Mouse (Mus musculus): Measurements from ENCODE around the gene Arl5c.

DNA sequence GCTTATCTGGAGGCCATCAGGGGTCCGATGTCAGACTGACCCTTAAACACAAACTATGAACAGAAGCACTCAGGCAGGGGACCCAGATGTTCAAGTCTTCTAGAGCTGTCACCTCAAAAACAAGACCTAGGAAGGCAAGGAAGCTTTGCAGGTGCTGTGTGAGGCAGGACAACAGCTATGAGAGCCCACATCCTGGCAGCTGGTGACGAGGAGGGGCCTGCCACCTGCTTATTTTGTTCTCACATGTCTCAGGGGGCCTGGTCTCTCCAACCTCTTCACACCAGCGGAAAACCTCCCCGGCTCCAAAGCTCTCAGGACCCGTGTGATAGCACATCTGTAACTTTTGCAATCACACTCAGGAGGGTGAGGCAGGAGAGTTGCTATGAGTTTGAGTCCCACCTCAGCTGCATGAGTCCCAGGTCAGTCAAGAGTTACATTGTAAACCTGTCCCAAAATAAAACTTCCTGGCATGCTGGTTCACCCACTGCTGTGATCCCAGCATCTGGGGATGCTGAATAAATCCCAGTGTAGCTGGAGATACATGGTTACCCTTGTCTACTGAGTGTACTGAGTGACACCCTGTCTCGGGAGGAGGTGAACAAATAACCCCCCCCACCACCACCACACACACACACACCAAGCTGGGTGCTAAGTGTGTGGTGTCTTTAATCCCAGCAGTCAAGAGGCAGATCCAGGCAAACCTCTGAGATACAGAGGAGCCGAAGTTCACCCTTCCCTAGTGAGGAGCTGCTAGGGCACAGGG is 4.6 kb upstream of the Arl5c start:
- TF ChIP-seq POLR2A (IDR thresholded peaks at IDR 0.05; ENCODE audit: borderline replicate concordance, insufficient read depth, low read length) (no peak), CTCF (IDR thresholded peaks at IDR 0.05; ENCODE audit: borderline replicate concordance, insufficient read depth, low read depth, low read length) (no peak)

All from cerebellum, adult 2 months (tissue).